Mouse (Mus musculus): Measurements from ENCODE around the gene Col16a1.

GRCm38 (mm10) chr4:130104584-130104983 is 56.9 kb downstream of the Col16a1 start:
- TF ChIP-seq CTCF (IDR thresholded peaks at IDR 0.05; ENCODE audit: low read depth) (no peak), EP300 (optimal IDR thresholded peaks at IDR 0.05) (no peak)

Measured in stomach, postnatal 0 days (tissue).